Mouse (Mus musculus) left cerebral cortex, adult 11 months (tissue): ENCODE data around the gene Gm20532.
A peak's percentile ranks its signal among the peaks of the same experiment; 100 is the strongest.

Experiments
- DNase-seq: peaks from one replicate; pipeline ENCODE4 v3.0.0; 2022; ENCODE audit warnings: low spot score

The Gm20532 gene

DNA sequence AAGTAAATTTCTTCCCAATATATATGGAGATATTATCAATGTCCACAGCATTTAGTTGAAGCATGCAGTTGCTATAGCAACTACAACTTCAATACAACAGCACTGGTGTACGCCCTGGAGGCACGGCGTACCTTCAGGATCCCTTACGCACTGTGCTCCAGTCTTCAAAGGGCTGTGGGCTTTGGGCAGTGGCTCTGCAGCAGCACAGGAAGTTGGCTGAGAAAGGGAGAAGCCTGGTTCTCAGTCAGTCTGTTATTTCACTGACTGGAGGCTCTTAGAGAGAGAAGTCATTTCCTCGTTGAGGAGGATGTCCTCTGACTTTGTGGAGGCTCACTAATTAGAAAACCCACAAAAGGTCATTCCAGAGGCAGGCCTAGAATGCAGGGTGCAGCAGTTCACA, 36.5 kb downstream of the Gm20532 start:
- no peak for DNase-seq

DNA sequence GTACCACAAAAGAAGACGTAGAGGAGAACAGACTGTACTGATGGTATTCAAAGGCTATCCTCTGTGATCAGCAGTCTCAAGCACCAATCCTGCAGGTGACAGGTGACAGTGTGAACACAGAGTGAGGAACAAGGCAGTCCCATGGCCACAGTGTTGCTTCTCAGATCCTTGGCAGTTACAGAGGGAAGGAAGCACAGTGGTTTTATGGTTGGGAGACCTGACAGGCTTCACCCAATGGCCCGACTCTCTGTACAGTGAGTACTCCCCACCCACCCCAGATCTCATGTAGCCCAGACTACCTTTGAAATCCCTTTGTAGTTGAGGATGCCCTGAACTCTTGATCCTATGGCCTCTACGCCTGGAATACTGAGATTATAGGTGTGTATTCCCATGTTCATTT, 39.0 kb downstream of the Gm20532 start:
- DNase-seq = no peak

DNA sequence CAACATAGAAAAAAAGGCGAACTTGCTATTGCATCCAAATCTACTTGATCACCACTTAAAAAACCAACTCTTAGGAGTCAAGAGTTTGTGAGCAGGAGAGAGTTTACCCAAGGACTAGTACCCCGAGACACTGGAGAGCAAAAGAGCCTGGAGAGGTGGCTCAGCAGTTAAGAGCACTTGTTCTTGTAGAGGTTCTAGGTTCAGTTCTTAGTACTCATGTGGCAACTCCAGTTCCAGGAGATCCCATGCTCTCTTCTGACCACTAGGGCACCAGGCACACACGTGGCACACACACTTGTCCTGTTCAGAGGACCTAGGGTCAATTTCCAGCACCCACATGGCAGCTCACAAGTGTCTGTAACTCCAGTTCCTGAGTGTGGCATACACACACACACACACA, 39.6 kb downstream of the Gm20532 start:
- no peak for DNase-seq

DNA sequence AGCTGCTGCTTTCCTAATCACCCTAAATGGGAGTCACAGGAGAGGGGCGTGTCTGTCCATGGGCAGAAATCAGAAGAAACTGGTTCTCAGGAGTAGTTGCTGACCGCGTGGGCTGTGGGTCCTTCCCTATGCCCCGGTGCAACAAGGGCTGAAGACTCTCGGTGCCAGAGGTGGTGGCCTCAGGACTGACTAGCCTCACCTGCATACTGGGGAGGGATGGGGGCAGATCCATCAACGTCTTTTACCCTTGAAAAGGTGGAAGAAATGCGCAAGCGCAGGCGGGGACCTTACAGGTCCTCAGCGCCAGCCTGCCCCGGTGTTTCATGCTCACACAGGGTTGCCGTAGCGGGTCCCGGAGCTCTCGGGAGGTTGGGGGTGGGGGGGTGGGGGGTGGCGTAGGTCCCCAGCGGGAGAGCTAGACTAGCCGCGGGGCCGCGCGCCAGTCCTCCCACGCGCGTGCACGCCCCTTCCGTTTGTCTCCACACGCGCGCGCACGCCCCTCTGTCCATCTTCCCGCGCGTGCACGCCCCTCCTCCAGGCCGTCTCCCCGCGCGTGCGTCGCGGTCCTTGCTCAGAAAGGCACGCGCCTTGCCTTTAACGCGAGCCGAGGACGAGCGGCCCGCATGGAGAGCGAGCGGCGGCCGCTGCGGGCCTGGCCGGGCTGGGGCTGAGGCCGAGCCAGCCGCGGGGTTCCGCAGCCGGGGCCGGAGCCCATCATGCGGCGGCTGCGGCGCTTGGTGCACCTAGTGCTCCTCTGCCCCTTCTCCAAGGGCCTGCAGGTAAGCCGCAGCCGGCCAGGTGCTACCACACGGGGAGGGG, 41.7 kb downstream of the Gm20532 start, which contains the start of gene Fam69b:
Fam69b (plus strand) TSS at position 537 of the 819 bp plus-strand sequence.
- DNase-seq = peak; percentile 84

DNA sequence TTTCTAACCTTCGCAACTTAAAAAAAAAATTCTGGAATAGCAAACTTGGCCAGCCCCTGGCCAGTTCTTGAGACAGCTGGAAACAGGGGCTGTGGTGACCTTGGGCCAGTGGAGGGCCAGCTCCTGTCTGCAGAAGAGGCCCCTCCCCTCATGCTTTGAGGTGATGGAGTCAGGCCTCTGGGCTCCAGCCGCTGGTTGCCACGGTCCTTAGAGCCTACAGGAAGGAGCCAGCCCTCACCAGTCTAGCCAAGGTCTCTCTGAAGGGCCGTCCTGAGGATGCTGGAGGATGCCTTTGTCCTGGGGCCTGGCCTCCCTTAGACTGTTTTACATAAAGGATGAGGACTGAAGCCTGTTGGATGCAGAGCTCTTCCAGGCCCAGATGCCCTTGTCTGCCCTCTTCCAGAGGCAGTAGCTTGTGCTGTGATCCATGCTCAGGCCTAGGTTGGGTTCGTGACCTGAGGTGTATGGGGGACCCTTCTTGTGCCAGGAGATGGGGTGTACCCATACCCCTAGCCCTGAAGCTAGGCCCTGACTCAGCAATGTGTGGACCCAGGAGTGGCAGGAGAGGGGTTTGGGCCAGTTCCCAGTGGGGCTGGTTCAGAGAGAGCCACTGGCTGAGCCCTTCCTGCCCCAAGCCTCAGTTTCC, 42.5 kb downstream of the Gm20532 start:
- DNase-seq = no peak

DNA sequence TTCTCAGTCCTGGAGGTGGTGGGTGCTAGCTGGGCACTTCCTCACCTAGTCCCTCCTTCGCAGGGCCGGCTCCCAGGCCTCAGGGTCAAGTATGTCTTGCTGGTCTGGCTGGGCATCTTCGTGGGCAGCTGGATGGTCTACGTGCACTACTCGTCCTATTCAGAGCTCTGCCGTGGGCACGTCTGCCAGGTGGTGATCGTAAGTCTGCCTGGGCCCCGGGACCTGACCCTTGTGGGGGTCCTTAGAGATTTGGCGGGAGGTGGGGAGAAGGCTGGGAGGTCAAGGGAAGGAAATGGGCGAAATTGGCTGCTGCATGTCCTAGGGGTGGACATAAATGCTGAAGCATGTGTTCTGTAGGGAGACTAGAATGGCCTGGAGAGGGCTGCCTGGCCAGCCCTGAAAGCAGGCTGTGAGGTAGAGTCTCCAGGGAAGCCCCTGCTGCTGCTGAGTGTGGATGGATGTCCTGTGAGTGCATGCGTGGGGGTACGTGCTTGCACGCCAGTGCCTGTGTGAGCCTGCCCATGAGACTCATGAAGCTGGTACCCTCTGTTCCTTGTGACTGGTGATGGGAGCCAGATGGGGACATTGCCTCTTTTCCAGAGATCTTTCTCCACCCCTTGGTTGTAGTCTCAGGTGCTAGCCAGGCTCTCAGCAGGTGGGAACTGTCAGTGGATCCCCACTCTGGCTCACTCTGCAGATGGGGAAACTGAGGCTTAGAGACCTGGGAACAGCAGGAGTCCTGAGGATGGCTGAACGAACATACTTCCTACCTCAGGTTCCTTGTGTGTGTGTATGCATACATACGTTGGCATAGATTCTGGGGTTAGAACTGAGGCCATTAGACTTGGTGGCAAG, 46.3 kb downstream of the Gm20532 start:
- DNase-seq = no peak

DNA sequence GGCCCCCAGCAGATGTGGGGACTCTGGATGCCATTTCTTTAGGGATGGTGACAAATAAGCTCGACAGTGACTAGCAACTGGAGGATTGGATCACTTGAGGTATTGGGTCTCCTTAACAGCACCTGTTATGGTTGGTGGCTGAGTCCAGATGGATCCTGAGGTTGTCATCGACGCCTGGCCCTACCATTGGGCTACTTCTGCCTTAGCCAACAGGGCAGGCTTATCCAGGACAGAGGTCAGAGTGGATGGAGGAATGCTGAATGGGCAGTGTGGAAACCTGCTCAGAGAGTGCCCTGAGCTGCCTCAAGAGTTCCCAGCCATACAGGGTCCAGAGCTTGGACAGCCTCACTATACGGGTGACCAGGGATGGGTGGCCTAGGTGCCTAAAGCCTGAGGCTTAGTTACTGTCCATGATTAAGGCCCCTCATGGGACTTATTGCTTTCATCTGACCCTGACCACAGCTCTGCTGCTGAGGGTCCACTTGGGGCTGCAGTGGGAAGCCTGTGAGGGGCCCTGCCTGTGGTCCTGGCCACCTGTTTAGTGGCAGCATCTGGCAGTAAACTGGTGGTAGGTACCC, 47.6 kb downstream of the Gm20532 start:
- DNase-seq = no peak

DNA sequence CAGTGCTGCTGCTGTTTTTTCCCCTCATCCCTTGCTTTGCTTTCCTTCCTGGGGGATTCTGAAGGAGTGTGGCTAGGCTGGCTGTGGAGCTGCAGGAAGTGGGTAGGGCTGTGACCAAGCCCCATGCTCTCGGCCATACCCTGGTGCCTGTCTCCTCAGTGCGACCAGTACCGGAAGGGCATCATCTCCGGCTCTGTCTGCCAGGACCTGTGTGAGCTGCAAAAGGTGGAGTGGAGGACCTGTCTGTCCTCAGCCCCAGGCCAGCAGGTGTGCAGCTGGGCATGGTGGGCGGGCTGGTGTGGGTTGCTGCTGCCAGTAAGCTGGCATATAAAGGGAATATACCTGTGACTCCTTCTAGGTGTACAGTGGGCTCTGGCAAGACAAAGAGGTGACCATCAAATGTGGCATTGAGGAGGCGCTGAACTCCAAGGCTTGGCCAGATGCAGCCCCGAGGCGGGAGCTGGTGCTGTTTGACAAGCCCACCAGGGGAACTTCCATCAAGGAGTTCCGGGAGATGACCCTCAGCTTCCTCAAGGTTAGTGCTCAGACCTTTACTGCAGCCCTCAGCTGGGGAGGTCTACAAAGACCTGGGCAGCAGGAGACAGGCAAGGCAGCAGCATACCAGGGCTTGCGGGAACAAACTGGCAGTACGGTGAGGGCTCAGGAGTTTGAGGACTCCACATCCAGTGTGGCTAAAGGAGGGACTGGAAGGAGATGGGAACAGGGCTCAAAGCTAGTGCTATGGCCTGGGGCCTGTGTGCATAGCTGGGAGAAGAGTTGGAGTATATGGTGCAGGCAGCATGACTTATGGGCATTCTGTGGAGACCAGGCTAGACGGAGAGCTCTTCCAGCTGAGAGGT, 48.4 kb downstream of the Gm20532 start:
- no peak for DNase-seq

DNA sequence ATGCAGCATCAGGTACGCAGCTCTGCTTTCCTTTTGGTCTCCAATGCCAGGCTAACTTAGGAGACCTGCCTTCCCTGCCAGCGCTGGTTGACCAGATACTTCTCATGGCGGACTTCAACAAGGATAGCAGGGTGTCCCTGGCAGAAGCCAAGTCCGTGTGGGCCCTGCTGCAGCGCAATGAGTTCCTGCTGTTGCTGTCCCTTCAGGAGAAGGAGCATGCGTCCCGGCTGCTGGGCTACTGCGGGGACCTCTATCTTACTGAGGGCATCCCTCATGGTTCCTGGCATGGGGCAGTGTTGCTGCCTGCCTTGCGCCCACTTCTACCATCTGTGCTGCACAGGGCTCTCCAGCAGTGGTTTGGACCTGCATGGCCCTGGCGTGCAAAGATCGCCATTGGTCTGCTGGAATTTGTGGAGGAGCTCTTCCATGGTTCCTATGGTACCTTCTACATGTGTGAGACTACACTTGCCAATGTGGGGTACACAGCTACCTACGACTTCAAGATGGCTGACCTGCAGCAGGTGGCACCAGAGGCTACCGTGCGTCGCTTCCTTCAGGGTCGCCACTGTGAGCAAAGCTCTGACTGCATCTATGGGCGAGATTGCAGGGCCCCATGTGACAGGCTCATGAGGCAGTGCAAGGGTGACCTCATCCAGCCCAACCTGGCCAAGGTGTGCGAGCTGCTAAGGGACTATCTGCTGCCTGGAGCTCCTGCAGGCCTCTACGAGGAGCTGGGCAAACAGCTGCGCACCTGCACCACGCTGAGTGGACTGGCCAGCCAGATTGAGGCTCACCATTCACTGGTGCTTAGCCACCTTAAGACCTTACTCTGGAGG, 49.3 kb downstream of the Gm20532 start:
- no peak for DNase-seq

DNA sequence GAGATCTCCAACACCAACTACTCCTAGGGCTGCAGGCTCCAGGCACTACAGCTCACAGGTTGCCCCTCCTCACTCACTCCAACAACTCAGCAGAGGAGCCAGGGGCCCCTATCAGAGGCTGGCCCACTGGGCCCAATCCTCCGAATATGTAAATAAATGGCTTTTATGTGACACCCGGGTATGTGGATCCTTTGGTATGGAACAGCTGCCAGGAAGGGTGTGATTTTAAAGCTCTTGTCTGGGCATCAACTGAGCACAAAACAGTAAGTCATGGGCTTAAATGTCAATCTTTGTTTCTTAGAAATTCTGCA, 49.8 kb downstream of the Gm20532 start:
- DNase-seq = no peak

DNA sequence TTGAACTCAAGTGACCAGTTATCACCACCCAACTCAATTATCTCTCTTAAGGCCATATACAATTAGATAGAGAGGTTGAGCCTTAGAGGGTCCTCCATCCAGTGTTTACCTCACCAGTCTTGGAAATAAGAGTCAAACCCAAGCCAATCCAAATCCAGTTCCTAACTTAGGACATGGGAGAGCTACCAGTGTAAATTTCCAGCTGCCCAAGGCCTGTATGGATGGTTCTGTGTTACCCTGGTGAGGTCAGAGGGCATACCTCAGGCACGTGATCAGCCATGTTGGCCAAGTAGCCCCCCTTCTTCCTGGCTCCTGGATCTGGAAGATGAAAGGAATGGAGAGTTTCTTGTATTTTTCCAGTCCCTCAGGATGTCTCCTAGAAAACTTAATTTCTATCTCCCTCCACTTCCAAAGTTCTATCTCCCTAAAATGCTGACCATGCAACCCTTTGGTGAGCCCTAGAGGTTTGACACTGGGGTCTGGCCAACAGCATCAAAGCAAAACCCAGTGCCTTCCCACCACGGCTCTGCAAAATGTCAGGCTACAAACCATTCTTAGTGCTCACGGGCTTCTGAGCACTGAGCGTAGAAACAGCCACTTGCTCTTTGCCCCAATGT, 51.0 kb downstream of the Gm20532 start:
- DNase-seq = no peak

DNA sequence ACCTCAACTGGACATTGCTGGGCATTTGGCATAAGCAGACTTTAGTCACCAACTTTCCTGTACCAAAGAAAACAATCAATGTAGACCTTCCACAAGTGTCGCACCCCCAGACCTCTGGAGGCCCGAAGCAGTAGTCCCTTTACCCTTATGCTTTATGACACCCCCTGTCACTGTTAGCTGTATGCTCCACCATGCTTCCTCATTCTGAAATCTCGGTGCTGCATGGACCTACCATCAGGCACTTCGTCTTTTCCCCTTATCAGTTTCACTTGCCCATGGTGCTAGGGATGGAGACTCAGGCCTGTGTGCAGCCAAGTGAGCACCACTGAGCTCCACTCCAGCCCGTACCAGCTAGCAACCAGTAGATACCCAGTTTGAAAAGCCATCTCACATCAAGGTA, 51.6 kb downstream of the Gm20532 start:
- no peak for DNase-seq

DNA sequence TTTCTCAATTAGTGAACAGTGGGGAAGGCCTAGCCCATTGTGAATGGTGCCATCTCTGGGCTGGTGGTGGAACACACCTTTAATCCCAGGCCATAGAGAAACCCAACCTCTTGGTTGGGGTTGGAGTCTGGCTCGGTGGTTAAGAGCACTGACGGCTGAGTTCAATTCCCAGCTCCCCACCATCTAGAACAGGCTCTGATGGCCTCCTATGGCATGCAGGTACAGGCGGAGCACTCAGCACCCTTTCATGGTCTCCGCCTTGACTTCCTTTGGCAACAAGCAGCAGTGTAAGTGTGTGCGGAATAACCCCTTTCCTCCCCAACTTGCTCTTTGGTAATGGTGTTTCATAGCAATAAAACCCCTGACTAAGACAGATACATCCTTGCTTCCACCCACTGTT, 52.1 kb downstream of the Gm20532 start:
- no peak for DNase-seq

DNA sequence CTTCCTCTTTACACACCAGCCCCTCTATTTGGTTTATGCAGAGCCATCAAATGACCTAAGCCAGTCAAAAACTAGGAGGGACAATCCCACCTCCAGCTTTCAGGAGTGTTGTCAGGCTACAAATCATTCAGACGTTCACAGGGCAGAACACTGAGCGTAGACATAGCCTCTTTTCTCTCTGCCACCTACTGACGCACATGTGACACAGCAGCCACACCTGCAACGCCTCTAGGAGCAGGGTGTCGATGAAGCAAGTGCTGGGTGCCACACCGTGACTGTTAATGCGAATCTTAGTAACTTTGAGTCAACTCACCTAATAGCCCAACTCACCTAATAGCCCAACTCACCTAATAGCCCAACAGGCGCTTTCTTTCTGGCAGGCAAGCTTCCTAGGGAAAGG, 52.6 kb downstream of the Gm20532 start:
- DNase-seq = no peak

DNA sequence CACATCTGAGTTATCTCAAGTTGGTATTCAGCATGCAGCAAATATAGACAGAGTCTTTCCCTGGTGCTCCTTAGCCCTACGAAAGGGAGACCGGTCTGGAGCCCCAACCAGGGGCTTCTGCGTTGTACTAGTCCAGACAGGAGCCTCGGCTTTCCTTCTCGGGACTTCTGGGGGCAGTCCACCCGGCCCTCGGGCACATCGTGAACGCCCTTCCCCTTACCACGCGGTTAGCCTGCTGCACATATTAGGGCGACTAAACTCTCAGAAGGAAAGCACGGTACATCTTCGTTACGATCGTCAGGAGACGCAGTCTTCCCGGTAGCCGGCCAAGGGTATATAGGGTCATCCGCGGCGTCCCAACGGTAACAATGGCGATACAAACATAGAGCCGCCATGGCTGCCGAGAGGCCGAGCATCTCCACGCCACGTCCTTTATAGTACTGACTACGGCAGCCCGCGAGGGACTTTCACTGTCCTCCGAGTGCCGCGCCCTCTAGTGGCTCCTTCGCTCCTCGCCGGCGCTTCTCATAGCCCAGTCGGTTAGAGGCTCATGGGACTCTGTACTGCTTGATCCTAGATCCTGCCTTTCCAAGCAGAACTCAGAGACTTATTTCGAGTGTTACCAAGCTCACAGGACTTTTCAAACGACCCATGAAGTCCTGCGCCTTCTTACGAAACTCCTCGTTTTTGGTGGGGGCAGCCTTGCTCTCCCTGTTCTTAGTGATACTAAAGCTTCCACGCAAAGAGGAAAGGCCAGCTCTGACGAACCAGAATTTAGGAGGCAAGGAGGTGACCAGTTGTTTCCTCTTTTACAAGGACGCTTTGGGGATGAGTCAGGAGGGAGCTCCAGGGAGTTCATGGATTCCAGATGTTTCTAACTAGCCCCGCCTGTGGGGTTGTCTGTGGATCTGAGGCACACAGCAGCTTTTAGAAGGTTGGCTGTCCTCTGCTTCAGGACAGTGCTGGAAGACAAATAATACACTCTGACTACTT, 53.7 kb downstream of the Gm20532 start:
- peak; percentile 92 for DNase-seq

DNA sequence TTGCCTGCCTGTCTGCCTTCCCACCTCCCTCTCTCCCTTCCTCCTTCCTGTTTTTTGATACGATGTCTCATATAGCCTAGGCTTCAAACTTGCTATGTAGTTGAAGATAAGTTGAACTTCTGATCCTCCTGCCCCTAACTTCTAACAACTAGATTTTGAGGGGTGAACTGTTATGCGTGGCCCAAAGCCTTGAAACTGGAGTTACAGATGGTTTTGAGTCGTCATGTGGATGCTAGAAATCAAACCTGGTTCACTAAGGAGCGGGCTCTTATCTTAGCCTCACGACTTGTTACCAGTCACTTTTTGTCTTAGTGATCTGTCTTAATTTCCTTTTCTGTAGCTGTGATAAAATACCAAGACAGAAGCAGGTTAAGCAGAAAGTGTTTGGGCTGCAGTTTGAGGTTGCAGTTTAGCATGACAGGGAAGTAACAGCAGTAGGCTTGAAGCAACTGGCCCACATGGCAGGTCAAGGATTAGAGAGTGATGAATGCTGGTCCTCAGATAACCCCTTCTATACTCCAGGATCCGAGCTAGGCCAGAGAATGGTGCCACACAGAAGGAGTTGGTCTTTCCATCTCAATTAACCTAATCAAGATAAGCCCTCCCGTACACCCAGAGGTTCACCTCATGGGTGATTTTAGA, 54.7 kb downstream of the Gm20532 start:
- DNase-seq = no peak

DNA sequence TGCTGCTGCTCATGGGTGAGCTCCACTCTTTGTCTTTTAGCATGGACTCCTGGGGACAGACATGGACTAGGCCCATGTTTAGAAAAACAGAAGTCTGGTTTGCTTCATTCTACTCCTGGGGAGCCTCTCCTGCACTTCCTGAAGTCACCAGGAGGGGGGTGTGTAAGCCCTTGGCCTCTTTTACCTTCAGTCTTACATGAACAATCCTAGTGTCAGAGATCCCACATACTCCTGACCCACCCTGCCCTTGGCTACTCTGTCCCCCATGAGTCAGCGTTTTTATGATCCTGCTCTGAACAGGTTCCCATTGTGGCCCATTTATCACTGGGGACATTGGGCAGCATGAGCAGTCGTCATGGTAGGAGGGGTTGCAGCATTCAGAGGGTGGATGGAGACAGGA, 57.5 kb downstream of the Gm20532 start:
- DNase-seq = no peak

DNA sequence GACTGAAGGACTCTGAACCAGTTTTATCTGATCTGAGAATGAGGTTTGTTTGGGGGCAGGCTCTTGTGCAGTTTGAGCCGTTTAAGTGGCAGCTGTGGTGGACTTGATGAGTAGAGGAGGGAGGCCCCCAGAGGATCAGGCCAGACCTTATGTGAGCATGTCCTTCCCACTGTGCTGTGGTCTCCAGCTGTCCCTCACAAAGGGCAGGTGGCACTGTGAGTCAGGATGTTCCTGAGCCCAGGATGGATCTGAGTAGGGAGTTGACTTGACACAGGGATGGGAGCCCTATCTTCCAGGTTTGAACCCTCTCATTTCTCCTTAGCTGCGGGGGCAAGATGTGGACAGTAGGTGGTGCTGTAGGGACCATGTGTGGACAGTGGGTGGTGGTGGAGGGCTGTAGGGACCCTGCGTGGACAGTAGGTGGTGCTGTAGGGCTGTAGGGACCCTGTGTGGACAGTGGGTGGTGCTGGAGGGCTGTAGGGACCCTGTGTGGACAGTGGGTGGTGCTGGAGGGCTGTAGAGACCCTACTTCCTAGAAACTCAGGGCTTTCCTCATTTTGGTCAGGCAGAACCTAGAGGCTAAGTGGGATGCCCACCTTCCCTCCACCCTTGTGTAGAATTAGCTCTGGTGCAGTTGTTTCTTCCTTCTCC, 60.3 kb downstream of the Gm20532 start:
- no peak for DNase-seq
